In genomic region chr5:36945102-36945701, GRCm38 (mm10) we compare ENCODE assay signal across 9 mouse cellular contexts. TPM values are rescaled to one million over a fixed set of nuclear protein-coding genes. Genes with fewer than 3 reads are reported as not detected.
DNase-seq lines count a peak whose midpoint lies in the region; ATAC-seq lines count a peak whose summit lies in the region.
"Had no signal": no experiment of that assay in that cellular context is flagged by ENCODE, and none has a peak within 500 bp of the region (broad histone marks: within the 10 kb centered on the region; RNA-seq: fewer than 3 reads in every experiment).

No protein-coding gene starts in this region.

- no peaks in the 10 kb centered on the region; the same call in 1 of the 2 replicates for H3K9me3 ChIP-seq in forebrain, embryonic 16.5 days (ENCODE audit: control insufficient read depth, low read length)
- H3K9me3 ChIP-seq: embryonic facial prominence, embryonic 15.5 days; heart, embryonic 15.5 days had no signal

- DNase-seq in retina, postnatal 1 day, result peak; percentile 27
- DNase-seq in retina, embryonic 14.5 days (ENCODE audit: low spot score), result no peak
- DNase-seq in left cerebral cortex, postnatal 25 days (ENCODE audit: low spot score in 2 of 2), result peak; percentile 63 to 94
- DNase-seq in telencephalon, adult 2 months (ENCODE audit: low read depth, low spot score), result peak; percentile 93
- DNase-seq in cerebellum, postnatal 10 days, result no peak
- DNase-seq in testis, postnatal 10 days (ENCODE audit: low spot score), result no peak

- 24% methylated on average over 8 of the region's 8 CpGs for WGBS in forebrain, embryonic 16.5 days

- peaks cover 21% of the 10 kb centered on the region for H3K4me1 ChIP-seq in forebrain, embryonic 16.5 days (replicated peaks; ENCODE audit: control insufficient read depth, insufficient read depth, low read length)
- H3K4me1 ChIP-seq: embryonic facial prominence, embryonic 15.5 days; heart, embryonic 15.5 days had no signal

- no peak overlapping the region for H3K9ac ChIP-seq in forebrain, embryonic 16.5 days (replicated peaks; ENCODE audit: low read depth, low read length)
- H3K9ac ChIP-seq: embryonic facial prominence, embryonic 15.5 days; heart, embryonic 15.5 days had no signal

- peak overlapping the region; percentile 81 for H3K27ac ChIP-seq in forebrain, embryonic 16.5 days (ENCODE audit: low read length)
- H3K27ac ChIP-seq: embryonic facial prominence, embryonic 15.5 days; heart, embryonic 15.5 days had no signal

- peak; percentile 81 for ATAC-seq in forebrain, embryonic 16.5 days

- H3K4me2 ChIP-seq in forebrain, embryonic 16.5 days (ENCODE audit: low read length), result no peak overlapping the region
- H3K4me2 ChIP-seq: embryonic facial prominence, embryonic 15.5 days; heart, embryonic 15.5 days had no signal

- intact Hi-C loops in left cerebral cortex, postnatal 25 days (cut with DNase I), result loop anchor here (5.0 kb wide), 1 partner anchor 108 kb away; no protein-coding TSS in a partner anchor

- H3K36me3 ChIP-seq in forebrain, embryonic 16.5 days (ENCODE audit: control insufficient read depth, insufficient read depth), result no peaks in the 10 kb centered on the region
- H3K36me3 ChIP-seq: embryonic facial prominence, embryonic 15.5 days; heart, embryonic 15.5 days had no signal

- H3K27me3 ChIP-seq in forebrain, embryonic 16.5 days (replicated peaks; ENCODE audit: control insufficient read depth, insufficient read depth, low read length), result peaks cover 5% of the 10 kb centered on the region; the same call in 1 of the 2 replicates
- H3K27me3 ChIP-seq: embryonic facial prominence, embryonic 15.5 days had no signal

- H3K4me3 ChIP-seq in forebrain, embryonic 16.5 days (replicated peaks; ENCODE audit: low read length), result no peak overlapping the region
- H3K4me3 ChIP-seq: embryonic facial prominence, embryonic 15.5 days; heart, embryonic 15.5 days had no signal

RNA-seq across cellular contexts. Expression of gene Wfs1, which starts 43.8 kb away (rescaled TPM):
- 8.5 and 10.7 TPM in 2 replicates for polyA plus RNA-seq in forebrain, embryonic 16.5 days (2015; fragmentation: Nextera tagmentation; extraction: Ambion mirVana)
- total RNA-seq in left cerebral cortex, postnatal 25 days (2021), result 100 to 1,000 TPM; 114 to 145 TPM

Comparison
In these comparisons a context has a peak if more than half of its experiments do, and no peak if none do; other contexts are left out.
1. DNase-seq: peak in retina, postnatal 1 day (single experiment), left cerebral cortex, postnatal 25 days (2 of 2) and telencephalon, adult 2 months (single experiment); none in retina, embryonic 14.5 days (single experiment), cerebellum, postnatal 10 days (0 of 2) and testis, postnatal 10 days (single experiment).